Mouse (Mus musculus) intestine, embryonic 14.5 days (tissue): ENCODE measurements around the gene Fkbp8. TPM values are rescaled to one million over a fixed set of nuclear protein-coding genes. Genes with fewer than 3 reads are reported as not detected.

Experiments
- ATAC-seq: fragments of 200-750 bp; cut with Nextera tagmentation; replicated peaks from 2 replicates; pipeline ENCODE4 v1.8.0; 2017; ENCODE audit warnings: low read depth, moderate number of reproducible peaks, moderate TSS enrichment, moderate library complexity; ENCODE audit not compliant: low FRiP score, low TSS enrichment
- DNase-seq: peaks from one replicate; pipeline ENCODE4 v3.0.0-alpha.2; 2018; ENCODE audit warnings: low spot score
- H3K27ac ChIP-seq: fragments of 300-500 bp; sonication (generic); 2 replicates; pipeline ENCODE4 v1.5.1; 2014; ENCODE audit warnings: low read depth, mild to moderate bottlenecking, control low read depth
- H3K27me3 ChIP-seq: fragments of 300-500 bp; sonication (generic); replicated peaks from 2 replicates; pipeline ENCODE4 v1.6.1; 2014; ENCODE audit warnings: low read length, control low read depth; ENCODE audit not compliant: control insufficient read depth, insufficient read depth
- H3K36me3 ChIP-seq: fragments of 300-500 bp; sonication (generic); 2 replicates; pipeline ENCODE4 v1.6.1; 2014; ENCODE audit warnings: low read length, control low read depth; ENCODE audit not compliant: control insufficient read depth, insufficient read depth
- H3K4me1 ChIP-seq: fragments of 300-500 bp; sonication (generic); replicated peaks from 2 replicates; pipeline ENCODE4 v1.6.1; 2014; ENCODE audit warnings: low read length, control low read depth, mixed read lengths; ENCODE audit not compliant: control insufficient read depth, insufficient read depth
- H3K4me2 ChIP-seq: fragments of 300-500 bp; sonication (generic); 2 replicates; pipeline ENCODE4 v1.6.1; 2014; ENCODE audit warnings: low read length
- H3K4me3 ChIP-seq: fragments of 300-500 bp; sonication (generic); 2 replicates; pipeline ENCODE4 v1.5.1; 2014; ENCODE audit warnings: low read depth, low read length, control low read depth, mixed read lengths
- H3K9ac ChIP-seq: fragments of 300-500 bp; sonication (generic); 2 replicates; pipeline ENCODE4 v1.6.1; 2014; ENCODE audit warnings: mild to moderate bottlenecking, low read length
- H3K9me3 ChIP-seq: fragments of 300-500 bp; sonication (generic); 2 replicates; pipeline ENCODE4 v1.6.1; 2016; ENCODE audit warnings: low read length, control low read depth; ENCODE audit not compliant: control insufficient read depth
- WGBS: fragments of 180-500 bp; shearing (Covaris S2); extraction: QIAGEN DNeasy Blood & Tissue Kit; methylation state at CpG from one replicate; pipeline ENCODE4 v1.1.7; 2014; 5-methylcytosine and 5-hydroxymethylcytosine counted together
- polyA plus RNA-seq: library from polyadenylated mRNA; unstranded; fragments of >200 nt; fragmentation: Nextera tagmentation; extraction: Ambion mirVana; gene quantifications from 2 replicates; pipeline ENCODE4 v1.2.1, GENCODE M21; 2014

The Fkbp8 gene
- polyA plus RNA-seq, 1 experiment from 2014 or later: 278 TPM

DNA sequence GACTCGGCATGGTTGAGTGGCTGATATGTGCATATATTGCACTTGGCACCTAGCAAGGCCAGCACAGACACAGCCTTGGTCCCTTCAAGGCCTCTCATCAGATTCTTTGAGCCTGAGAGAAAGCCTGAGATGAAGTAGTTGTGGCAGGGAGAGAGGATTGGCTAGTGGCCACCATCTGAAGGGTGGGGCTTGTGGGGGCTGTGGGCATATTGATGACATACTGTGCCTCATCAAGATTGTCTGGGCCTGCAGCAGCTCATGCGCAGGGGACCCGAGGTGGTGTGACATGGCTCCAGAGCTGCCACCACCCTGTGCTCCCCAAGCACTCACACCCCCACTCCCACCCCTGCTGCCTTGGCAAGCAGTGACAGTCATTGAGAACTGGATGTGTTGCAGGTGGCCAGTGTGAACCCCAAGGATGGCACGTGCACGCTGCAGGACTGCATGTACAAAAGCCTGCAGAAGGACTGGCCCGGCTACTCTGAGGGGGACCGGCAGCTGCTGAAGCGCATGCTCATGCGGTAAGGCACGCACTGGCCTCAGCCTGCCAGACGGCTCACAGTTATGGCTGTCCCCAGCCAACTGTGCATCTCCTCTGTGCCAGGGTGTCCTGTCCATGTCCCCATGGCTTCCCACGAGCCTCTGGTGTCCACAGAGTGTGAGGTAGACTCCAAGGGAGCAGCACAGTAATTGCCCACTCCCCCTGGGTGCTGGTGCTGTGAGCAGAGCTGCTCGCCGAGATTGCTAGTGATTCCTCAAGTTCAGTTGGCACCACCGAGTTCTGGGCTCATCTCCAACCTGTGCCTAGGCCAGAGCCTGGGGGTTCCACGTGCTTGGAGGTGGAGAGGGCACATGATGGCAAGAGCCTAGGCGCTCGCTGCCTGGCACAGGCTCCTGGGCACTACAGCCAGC is 56.2 kb downstream of the Fkbp8 start:
- no peak overlapping the region for H3K4me3 ChIP-seq
- no peaks in the 10 kb centered on the region for H3K4me1 ChIP-seq
- DNase-seq: no peak
- H3K36me3 ChIP-seq: peaks cover 89% of the 10 kb centered on the region
- H3K27me3 ChIP-seq: no peaks in the 10 kb centered on the region
- WGBS: 95% methylated on average over 18 of the region's 18 CpGs
- H3K9me3 ChIP-seq: no peaks in the 10 kb centered on the region
- ATAC-seq: no peak
- no peak overlapping the region for H3K9ac ChIP-seq
- H3K27ac ChIP-seq: no peak overlapping the region
- H3K4me2 ChIP-seq: no peak overlapping the region

DNA sequence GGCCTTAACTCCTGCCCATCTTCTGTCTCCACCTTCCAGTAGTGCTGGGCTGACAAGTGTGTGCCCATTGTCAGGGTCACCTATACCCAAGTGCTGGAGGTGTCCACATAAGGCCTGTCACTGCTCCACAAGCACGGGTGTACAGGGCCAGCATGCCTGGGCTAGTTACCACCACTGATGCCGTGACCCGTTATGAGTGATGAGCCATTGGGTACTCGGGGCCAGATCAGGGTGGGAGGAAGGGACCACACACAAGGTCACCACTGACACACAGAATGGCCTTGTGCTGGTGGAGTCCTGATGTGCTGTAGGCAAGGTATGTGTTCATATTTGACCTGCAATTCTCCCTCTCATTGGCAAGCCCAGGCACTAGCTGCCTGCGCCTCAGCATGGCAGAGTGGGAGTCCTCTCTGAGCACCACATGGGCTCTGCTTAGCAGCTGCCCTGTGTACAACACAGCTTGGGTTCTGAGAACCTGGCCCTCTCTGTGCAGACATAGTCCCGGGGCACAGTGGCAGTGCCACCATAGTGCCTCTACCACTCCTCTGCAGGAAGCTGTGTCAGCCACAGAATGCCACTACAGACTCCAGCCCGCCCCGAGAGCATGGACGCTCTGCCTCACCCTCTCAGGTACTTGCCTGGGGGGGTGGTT is 57.2 kb downstream of the Fkbp8 start:
- Histone ChIP-seq H3K9me3 (no peaks in the 10 kb centered on the region), H3K9ac (no peak overlapping the region), H3K36me3 (peaks cover 89% of the 10 kb centered on the region), H3K27me3 (no peaks in the 10 kb centered on the region), H3K4me2 (no peak overlapping the region), H3K27ac (no peak overlapping the region), H3K4me1 (no peaks in the 10 kb centered on the region), H3K4me3 (no peak overlapping the region)
- 88% methylated on average over 9 of the region's 9 CpGs for WGBS
- ATAC-seq (0 out of 2 replicates have a peak, but pooled peaks have one; percentile 8), DNase-seq (no peak)

Other genes starting within 250 kb of the Fkbp8 start
- gene Homer3, start 244.9 kb upstream of the Fkbp8 start, polyA plus RNA-seq: 33.5 and 34.7 TPM in 2 replicates
- 47.5 and 49.7 TPM in 2 replicates for gene Ddx49, start 225.2 kb upstream of the Fkbp8 start, polyA plus RNA-seq
- gene Cope, start 225.2 kb upstream of the Fkbp8 start, polyA plus RNA-seq: 331 and 336 TPM in 2 replicates
- gene Cers1, start 211.9 kb upstream of the Fkbp8 start, polyA plus RNA-seq: 4.3 and 4.6 TPM in 2 replicates
- gene Gdf1, start 197.9 kb upstream of the Fkbp8 start, polyA plus RNA-seq: 1.8 and 2.1 TPM in 2 replicates
- 16.6 and 19.4 TPM in 2 replicates for gene Upf1, start 174.4 kb upstream of the Fkbp8 start, polyA plus RNA-seq
- gene Comp, start 154.2 kb upstream of the Fkbp8 start, polyA plus RNA-seq: 0.44 and 0.77 TPM in 2 replicates
- gene Crtc1, start 88.1 kb upstream of the Fkbp8 start, polyA plus RNA-seq: 18.0 and 23.4 TPM in 2 replicates
- gene Klhl26, start 50.8 kb upstream of the Fkbp8 start, polyA plus RNA-seq: 19.5 and 21.2 TPM in 2 replicates
- 3.7 and 5.1 TPM in 2 replicates for gene Tmem59l, start 40.4 kb upstream of the Fkbp8 start, polyA plus RNA-seq
- gene Crlf1, start 34.6 kb upstream of the Fkbp8 start, polyA plus RNA-seq: 1.4 and 1.9 TPM in 2 replicates
- 130 and 136 TPM in 2 replicates for gene Rex1bd, start 21.0 kb upstream of the Fkbp8 start, polyA plus RNA-seq
- 1,195 and 1,247 TPM in 2 replicates for gene Uba52, start 16.9 kb upstream of the Fkbp8 start, polyA plus RNA-seq
- 71.1 and 77.6 TPM in 2 replicates for gene Kxd1, start 232 bp downstream of the Fkbp8 start, polyA plus RNA-seq
- 16.6 and 18.5 TPM in 2 replicates for gene Ell, start 11.7 kb downstream of the Fkbp8 start, polyA plus RNA-seq
- gene Isyna1, start 66.6 kb downstream of the Fkbp8 start, polyA plus RNA-seq: 86.8 and 106 TPM in 2 replicates
- gene Ssbp4, start 81.1 kb downstream of the Fkbp8 start, polyA plus RNA-seq: 124 and 125 TPM in 2 replicates
- gene Lrrc25, start 88.4 kb downstream of the Fkbp8 start, polyA plus RNA-seq: 1.2 and 2.0 TPM in 2 replicates
- gene Gdf15, start 104.7 kb downstream of the Fkbp8 start, polyA plus RNA-seq: 0.55 and 1.1 TPM in 2 replicates
- 65.5 and 65.9 TPM in 2 replicates for gene Pgpep1, start 132.7 kb downstream of the Fkbp8 start, polyA plus RNA-seq
- 290 and 307 TPM in 2 replicates for gene Lsm4, start 145.5 kb downstream of the Fkbp8 start, polyA plus RNA-seq
- 94.0 and 114 TPM in 2 replicates for gene Jund, start 171.2 kb downstream of the Fkbp8 start, polyA plus RNA-seq
- 0.05 TPM in 2 replicates for gene Iqcn, start 175.7 kb downstream of the Fkbp8 start, polyA plus RNA-seq
- gene Gm3336, start 190.8 kb downstream of the Fkbp8 start, polyA plus RNA-seq: 0.67 and 0.88 TPM in 2 replicates
- 0.39 and 0.42 TPM in 2 replicates for gene Pde4c, start 196.0 kb downstream of the Fkbp8 start, polyA plus RNA-seq
- 27.7 and 28.6 TPM in 2 replicates for gene Rab3a, start 227.0 kb downstream of the Fkbp8 start, polyA plus RNA-seq
- gene Mpv17l2, start 233.2 kb downstream of the Fkbp8 start, polyA plus RNA-seq: 58.6 and 59.9 TPM in 2 replicates
- gene Pik3r2, start 249.0 kb downstream of the Fkbp8 start, polyA plus RNA-seq: 40.7 and 47.3 TPM in 2 replicates